Mouse (Mus musculus) E14TG2a.4 (cell line): ENCODE measurements around the gene Abhd2.

Experiments
- CTCF ChIP-seq: conservative IDR thresholded peaks from 2 replicates; pipeline ENCODE4 v1.5.1; 2014; ENCODE audit warnings: low read length
- NANOG ChIP-seq: IDR thresholded peaks from 2 replicates; pipeline ENCODE4 v1.6.1; 2014; ENCODE audit warnings: borderline replicate concordance, low read length, mixed read lengths
- POU5F1 ChIP-seq: IDR thresholded peaks from 2 replicates; pipeline ENCODE4 v1.6.1; 2014; ENCODE audit warnings: low read length, borderline replicate concordance

DNA sequence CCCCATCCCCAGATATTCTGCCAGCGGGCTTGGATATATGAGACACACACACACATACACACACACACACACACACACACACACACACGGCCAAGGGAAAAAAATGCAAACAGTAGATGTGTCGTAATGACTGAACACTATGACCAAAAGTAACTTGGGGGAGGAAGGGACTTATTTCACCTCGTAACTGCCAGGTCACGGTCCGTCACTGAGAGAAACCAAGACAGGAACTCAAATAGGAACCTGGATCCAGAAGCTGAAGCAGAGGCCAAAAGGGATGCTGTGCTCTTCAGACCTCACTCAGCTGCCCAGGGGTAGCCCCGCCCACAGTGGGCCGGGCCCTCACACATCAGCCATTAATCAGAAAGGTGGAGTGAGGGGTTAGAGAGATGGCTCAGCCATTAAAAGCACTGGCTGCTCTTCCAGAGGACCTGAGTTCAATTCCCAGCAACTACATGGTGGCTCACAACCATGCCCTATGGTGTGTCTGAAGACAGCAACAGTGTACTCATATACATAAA, 73.6 kb downstream of the Abhd2 start:
- no peak for TF ChIP-seq CTCF
- TF ChIP-seq NANOG: no peak
- no peak for TF ChIP-seq POU5F1
